Mouse (Mus musculus) erythroblast, embryonic 14.5 days (primary cell): ENCODE results near the gene Cops7a.

ENCODE experiments used
- GATA1 ChIP-seq: IDR thresholded peaks from 2 replicates; pipeline ENCODE4 v1.6.1; 2012; ENCODE audit warnings: low read length, inconsistent platforms, mixed read lengths
- TAL1 ChIP-seq: IDR thresholded peaks from 3 replicates; pipeline ENCODE4 v1.6.1; 2012; ENCODE audit warnings: low read length, inconsistent platforms, mixed read lengths

- TF ChIP-seq GATA1: no peak
- TF ChIP-seq TAL1: no peak
Measured at GRCm38 (mm10) chr6:124918331-124918690, 47.0 kb downstream of the Cops7a start.
